Mouse (Mus musculus) heart, adult 9 months (tissue): ENCODE results near the gene Kif13a.
A peak's percentile ranks its signal among the peaks of the same experiment; 100 is the strongest.

ENCODE experiments used
- DNase-seq, 2 experiments: peaks; one replicate each; pipeline ENCODE4 v3.0.0; 2022; ENCODE audit warnings: low spot score in 2 of 2

Kif13a gene

GRCm38 (mm10) chr13:46883976-46884375, 45.7 kb downstream of the Kif13a start:
- no peak for DNase-seq

GRCm38 (mm10) chr13:46883381-46883780, 46.3 kb downstream of the Kif13a start:
- DNase-seq, result peak; percentile 89 to 90

DNA sequence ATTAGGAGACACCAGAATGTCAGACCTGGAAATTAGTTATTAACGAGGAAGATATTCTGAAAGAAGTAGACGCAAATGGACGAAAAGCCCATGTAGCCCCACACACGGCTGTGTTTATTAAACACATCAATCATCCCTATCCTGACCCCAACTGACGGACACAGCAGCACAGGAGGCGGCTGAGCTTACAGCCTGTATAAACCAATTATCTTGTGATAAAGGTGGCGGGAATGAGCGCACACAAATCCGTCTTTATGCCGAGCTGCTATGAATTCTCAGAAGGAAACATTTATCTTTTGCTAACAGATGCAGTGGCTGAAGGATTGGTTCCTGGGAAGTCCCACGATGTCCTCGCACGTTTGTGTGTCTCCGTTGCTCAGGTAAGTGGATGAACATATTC, 48.9 kb downstream of the Kif13a start:
- no peak for DNase-seq

DNA sequence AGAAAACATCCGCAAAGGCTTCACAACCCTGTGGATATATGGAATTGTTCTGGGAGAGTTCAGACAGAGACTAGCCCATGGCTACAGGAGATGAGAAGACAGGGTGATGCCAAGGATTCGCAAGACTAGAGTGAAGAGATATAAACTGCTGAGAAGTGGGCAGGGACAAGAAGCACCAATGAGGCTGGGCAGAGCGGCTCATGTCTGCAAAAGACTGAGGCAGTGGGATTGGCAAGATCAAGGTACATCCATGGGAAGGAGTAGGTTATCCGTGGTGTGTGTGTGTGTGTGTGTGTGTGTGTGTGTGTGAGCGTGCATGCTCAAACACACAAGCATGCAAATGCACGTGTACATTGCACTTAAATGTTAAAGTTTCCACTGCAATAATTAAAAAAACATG, 49.4 kb downstream of the Kif13a start:
- DNase-seq, result no peak

GRCm38 (mm10) chr13:46877049-46877448, 52.6 kb downstream of the Kif13a start:
- peak; percentile 52 to 75 for DNase-seq

GRCm38 (mm10) chr13:46875377-46875776, 54.3 kb downstream of the Kif13a start:
- DNase-seq, result no peak

- DNase-seq, result no peak
These were observed 56.9 kb downstream of the Kif13a start for GRCm38 (mm10) chr13:46872732-46873131.

DNA sequence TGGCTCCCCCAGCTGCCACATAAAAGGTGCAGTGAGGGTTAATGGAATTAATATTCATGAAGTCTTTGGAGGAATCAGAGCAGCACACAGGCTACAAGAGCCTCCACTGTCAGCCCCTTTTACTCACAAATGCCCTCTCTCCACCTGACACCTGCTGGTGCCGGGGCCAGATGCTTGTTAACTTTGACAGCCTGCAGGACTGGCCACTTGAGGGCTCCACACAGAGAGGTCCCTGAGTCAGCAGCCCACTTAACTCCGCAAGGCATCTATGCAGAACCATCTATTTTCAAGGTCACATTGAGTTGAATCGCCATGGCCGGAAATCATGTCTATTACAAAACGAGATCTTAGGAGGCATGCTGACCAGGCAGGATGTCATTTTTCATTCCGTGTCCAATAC, 57.5 kb downstream of the Kif13a start:
- DNase-seq, result peak in 1 of 2 experiments; percentile 35

- DNase-seq, result no peak
These were observed 60.2 kb downstream of the Kif13a start for GRCm38 (mm10) chr13:46869464-46869863.

DNA sequence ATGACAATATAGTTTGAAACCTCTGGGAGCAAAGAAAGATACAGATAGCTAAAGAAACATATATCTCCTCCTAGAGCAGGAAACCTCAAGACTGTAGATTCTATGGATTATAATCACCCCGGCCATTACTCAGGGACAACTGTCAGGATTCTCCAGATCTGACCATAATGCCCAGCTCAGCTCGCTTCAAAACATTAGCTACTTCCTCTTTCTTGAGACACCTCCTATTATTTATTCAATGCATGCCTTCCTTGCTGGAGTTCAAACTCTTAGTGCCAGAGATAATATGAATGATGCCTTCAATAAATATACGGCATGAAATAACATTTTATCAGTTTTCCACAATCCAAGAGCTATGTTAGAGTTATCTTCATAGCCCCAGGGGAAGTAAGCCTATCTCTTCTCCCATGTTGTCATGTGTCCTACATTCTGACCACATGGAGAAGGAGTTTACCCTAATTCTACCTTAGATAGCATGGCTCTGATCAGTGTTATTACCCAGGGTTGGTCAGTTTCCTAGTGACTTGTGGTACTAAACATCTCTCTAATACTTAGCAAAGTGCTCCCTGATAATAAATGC, 66.4 kb downstream of the Kif13a start:
- no peak for DNase-seq

GRCm38 (mm10) chr13:46859876-46860275, 69.8 kb downstream of the Kif13a start:
- no peak for DNase-seq

DNA sequence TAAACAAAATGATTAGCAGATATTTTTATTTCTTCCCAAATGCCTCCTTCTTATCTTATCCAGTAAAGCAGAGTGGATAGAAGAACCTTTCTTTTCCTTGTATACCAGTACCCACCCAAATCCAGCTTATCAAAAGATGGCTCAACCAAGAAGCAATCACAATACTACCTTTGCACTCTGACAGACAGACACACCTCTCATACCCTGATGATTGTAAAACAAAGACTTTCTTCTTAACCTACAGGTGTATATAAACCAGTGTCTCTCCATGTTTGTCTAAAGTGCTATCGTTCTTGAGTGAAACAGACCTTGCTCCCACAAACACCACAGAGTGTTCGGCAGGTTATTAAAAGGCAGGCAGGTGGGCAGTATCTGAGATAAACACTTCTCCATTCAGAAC, 70.5 kb downstream of the Kif13a start:
- DNase-seq, result no peak

GRCm38 (mm10) chr13:46858835-46859152, 70.9 kb downstream of the Kif13a start:
- DNase-seq, result no peak

- no peak for DNase-seq
These were observed 71.4 kb downstream of the Kif13a start for GRCm38 (mm10) chr13:46858143-46858834.

DNA sequence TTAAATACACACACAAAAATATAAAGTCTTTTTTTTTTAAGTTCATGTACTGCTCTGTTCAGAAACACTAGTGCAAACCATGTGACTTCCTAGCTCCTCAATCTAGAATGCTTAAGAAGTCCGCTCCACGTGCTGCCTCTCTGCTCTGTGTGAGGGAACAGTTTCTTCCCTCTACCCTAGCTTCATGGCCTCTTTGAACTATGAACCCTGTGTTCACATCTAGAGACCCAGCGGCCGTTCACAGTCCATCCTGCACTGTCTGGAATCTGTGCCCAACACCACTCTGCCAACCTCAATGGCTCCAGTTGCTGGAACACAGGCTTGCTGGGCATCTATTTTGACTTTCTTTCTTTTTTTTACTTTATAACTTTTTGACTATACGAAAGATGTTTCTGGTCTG, 75.2 kb downstream of the Kif13a start:
- DNase-seq, result no peak

- no peak for DNase-seq
These were observed 77.2 kb downstream of the Kif13a start for GRCm38 (mm10) chr13:46852470-46852869.

DNA sequence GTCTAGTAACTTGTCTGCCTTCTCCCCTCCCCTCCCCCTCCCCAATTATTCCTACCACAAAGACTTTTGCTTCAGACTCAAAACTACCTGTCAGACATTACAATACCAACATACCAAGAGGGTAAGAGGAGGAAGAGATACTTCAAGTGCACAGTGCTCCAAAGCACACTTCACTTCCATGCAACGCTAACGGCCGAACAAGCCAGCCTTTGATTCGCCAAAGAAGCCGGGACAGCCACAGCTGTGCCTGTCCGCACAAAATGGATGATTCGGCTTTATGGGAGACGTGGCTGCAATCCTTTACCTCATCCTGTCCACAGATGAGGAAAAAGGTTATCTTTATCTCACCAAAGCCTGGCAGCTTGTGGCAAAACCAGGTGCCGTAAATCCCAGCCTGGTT, 84.2 kb downstream of the Kif13a start:
- no peak for DNase-seq

GRCm38 (mm10) chr13:46844561-46845235, 85.0 kb downstream of the Kif13a start:
- no peak for DNase-seq

DNA sequence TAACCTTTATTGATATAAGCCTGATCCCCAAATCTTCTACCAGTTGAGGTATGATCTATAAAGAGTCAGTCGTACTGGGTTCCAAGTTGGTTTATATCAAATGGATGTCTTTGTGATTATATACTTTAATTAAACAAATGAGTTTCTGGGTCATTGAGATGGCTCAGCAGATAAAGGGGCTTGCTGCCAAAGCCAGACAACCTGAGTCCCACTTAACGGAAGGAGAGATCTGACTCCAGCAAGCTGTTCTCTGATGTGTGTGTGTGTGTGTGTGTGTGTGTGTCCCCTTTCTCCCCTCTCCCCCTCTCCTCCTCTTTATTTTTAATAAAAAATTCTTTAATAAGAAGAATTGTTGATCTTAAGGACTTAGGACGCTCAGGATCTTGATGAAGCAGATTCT, 86.0 kb downstream of the Kif13a start:
- no peak for DNase-seq

GRCm38 (mm10) chr13:46842185-46842584, 87.5 kb downstream of the Kif13a start:
- DNase-seq, result peak; percentile 50 to 58

DNA sequence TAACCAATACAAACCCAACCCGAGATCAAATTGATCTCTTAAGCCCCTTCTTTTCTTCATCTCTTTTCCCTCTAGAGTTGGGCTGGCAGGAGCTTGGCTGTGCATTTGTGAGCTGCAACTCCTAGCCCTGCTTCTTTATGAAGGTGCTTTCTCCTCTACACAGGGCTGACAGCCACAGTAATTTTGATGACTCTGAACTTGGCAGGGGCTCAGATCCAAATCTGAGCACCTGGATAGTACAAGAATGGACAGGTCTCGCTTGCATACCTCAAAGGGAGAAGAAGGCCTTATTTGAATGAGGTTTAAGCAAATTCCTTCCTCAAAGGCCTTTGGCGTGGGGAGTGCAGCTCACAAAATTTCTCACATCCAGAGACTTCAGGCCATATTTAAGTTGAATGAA, 88.0 kb downstream of the Kif13a start:
- no peak for DNase-seq

- DNase-seq, result no peak
These were observed 89.0 kb downstream of the Kif13a start for GRCm38 (mm10) chr13:46840676-46841075.

DNA sequence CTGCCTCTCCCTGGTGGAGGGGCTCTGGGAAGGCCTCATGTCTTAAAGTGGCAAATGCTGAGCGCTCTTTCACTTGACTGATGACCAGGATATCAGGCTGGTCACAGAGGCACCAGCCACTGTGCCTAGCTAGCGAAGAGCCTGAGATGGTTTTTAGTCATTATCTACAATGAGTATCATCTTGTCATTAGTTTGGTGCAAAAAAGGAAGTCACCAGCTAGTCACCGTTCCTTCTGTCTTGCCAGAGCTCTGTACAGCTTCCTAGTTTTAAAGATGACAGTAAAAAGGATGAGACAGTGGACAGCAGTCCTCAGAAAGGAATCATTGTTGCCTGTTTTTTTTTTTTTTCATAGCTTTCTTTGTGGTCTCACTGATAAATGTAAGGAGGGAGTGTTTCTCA, 90.4 kb downstream of the Kif13a start:
- no peak for DNase-seq
